Mouse (Mus musculus): ENCODE results near the gene Sec16b. TPM values are rescaled to one million over a fixed set of nuclear protein-coding genes. Genes with fewer than 3 reads are reported as not detected.

Gene Sec16b
- polyA plus RNA-seq, 1 experiment from 2014 or later, result 2.3 TPM

DNA sequence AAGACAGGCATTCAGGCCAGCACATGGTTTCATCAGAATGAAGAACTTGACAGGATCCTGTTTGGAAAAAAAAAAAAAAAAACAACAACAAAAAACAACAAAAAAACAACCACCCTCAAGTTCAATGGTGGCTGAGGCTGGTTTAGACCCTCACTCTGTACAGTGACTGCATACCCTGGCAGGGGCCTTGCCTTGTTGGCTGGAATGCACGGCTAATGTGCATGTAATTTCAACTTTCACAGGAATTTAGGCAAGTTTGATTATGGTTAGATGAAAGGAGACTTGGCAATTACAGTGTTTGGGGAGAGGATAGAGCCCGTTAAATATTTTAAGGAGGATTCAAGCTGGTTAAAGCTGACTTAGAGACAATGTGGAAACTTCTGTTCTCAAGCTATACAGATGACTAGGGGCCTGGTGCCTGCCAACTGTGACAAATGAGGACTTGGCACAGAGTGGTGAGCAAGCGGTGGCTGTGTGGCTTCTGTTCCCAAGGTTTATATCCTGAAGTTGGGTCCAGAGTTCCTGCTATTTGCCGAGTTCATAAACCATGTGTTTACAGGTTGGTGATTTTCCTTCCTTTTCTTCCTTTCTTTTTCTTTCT is 567 bp downstream of the Sec16b start:
- H3K4me1 ChIP-seq (ENCODE audit: insufficient read depth, low read length), result peaks cover 6% of the 10 kb centered on the region
- H3K9ac ChIP-seq (replicated peaks; ENCODE audit: low read length), result no peak overlapping the region
- no peaks in the 10 kb centered on the region for H3K9me3 ChIP-seq (ENCODE audit: low read length)
- H3K27me3 ChIP-seq (ENCODE audit: insufficient read depth, low read length), result no peaks in the 10 kb centered on the region
- H3K4me3 ChIP-seq (ENCODE audit: low read length), result no peak overlapping the region
- H3K36me3 ChIP-seq (ENCODE audit: insufficient read depth, low read length), result no peaks in the 10 kb centered on the region
- no peak overlapping the region for H3K27ac ChIP-seq (ENCODE audit: low read length)
- no peak for ATAC-seq (ENCODE audit: low FRiP score, low TSS enrichment)
- H3K4me2 ChIP-seq (replicated peaks; ENCODE audit: low read depth, low read length), result peak overlapping the region; percentile 1; the same call in 1 of the 2 replicates
- WGBS, result 50% methylated on average over 4 of the region's 4 CpGs

DNA sequence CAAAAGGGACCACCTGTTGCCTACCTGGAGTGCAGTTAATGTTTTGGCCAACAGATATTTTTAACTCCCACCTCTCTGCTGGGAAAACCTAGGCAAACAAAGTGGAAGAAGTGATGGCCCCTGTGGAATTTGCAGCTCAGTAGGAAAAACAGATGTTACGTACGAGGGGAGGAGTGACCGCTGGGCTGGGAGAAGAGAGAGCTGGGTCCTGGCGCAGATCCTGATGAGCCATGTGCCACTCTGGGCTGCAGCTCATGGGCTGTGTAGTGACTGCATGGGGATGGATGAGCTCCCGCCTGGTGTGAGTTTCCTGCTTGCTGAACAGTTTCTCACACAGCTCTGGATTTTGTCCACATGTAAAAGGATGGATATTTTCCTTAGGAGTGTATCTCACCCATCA is 1.3 kb downstream of the Sec16b start:
- H3K9ac ChIP-seq (replicated peaks; ENCODE audit: low read length), result no peak overlapping the region
- no peak overlapping the region for H3K4me2 ChIP-seq (replicated peaks; ENCODE audit: low read depth, low read length)
- no peak for ATAC-seq (ENCODE audit: low FRiP score, low TSS enrichment)
- H3K9me3 ChIP-seq (ENCODE audit: low read length), result no peaks in the 10 kb centered on the region
- no peaks in the 10 kb centered on the region for H3K36me3 ChIP-seq (ENCODE audit: insufficient read depth, low read length)
- 57% methylated on average over 5 of the region's 5 CpGs for WGBS
- H3K27me3 ChIP-seq (ENCODE audit: insufficient read depth, low read length), result no peaks in the 10 kb centered on the region
- H3K27ac ChIP-seq (ENCODE audit: low read length), result no peak overlapping the region
- H3K4me1 ChIP-seq (ENCODE audit: insufficient read depth, low read length), result peaks cover 6% of the 10 kb centered on the region
- no peak overlapping the region for H3K4me3 ChIP-seq (ENCODE audit: low read length)

DNA sequence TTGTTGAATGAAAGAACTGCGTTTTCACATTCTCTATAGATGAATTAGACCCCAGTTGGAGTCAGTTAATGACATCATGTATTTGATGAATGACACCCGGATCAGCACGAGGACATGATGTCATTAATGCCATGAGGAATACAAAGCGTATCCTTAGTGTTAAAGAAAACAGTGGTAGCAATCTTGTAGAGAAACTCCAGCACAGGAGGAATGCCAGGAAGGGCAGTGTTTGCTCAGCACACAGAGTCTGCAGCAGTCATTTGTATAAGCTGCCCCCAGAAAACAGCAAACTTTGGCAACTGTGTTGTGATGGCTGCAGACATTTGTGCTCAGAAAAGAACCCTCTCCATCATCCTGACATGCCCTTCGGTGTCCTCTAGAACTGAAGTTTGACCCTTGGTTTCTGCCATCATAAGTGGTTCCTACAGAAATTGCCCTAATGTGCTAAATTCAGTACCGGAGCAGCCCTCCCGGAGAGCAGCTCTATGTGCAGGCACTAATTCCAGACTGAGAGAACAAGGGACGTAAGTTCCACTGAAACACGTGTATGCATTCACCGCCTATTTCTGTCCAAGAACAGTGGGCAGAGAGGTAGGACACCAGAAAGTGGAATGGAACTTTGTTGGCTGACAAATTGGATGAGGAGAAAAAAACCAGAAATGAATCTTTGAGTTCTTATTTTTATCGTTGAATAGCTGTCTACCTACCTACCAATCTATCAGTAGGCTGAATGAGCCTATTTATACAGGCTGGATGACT is 6.3 kb downstream of the Sec16b start:
- no peaks in the 10 kb centered on the region for H3K4me1 ChIP-seq (ENCODE audit: insufficient read depth, low read length)
- 81% methylated on average over 11 of the region's 11 CpGs for WGBS
- H3K4me2 ChIP-seq (replicated peaks; ENCODE audit: low read depth, low read length), result no peak overlapping the region
- no peak for ATAC-seq (ENCODE audit: low FRiP score, low TSS enrichment)
- H3K4me3 ChIP-seq (ENCODE audit: low read length), result no peak overlapping the region
- H3K36me3 ChIP-seq (ENCODE audit: insufficient read depth, low read length), result no peaks in the 10 kb centered on the region
- no peaks in the 10 kb centered on the region for H3K27me3 ChIP-seq (ENCODE audit: insufficient read depth, low read length)
- H3K9ac ChIP-seq (replicated peaks; ENCODE audit: low read length), result no peak overlapping the region
- no peaks in the 10 kb centered on the region for H3K9me3 ChIP-seq (ENCODE audit: low read length)
- no peak overlapping the region for H3K27ac ChIP-seq (ENCODE audit: low read length)

DNA sequence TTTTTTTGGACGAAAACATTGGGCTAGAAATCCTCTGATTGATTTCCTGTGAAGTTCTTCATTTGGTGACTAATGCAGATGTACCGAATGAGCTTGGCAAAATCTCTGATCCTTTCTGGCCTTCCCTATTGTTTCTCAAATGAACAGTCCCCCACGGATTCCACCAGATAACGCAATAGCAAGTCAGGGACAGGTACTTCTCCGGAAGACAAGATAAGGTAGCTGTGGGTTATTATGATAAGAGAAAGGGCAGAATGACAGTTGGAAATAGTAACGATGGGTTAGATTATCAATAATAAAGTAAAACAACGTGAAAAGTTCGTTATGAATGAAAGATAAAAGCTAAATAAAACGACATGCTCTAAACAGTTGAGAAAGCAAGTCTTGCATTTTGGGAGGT is 7.0 kb downstream of the Sec16b start:
- H3K27me3 ChIP-seq (ENCODE audit: insufficient read depth, low read length), result no peaks in the 10 kb centered on the region
- H3K36me3 ChIP-seq (ENCODE audit: insufficient read depth, low read length), result no peaks in the 10 kb centered on the region
- no peaks in the 10 kb centered on the region for H3K9me3 ChIP-seq (ENCODE audit: low read length)
- no peak overlapping the region for H3K9ac ChIP-seq (replicated peaks; ENCODE audit: low read length)
- WGBS, result 84% methylated on average over 9 of the region's 9 CpGs
- no peak overlapping the region for H3K27ac ChIP-seq (ENCODE audit: low read length)
- H3K4me1 ChIP-seq (ENCODE audit: insufficient read depth, low read length), result peaks cover 2% of the 10 kb centered on the region; the same call in 1 of the 2 replicates
- no peak overlapping the region for H3K4me2 ChIP-seq (replicated peaks; ENCODE audit: low read depth, low read length)
- ATAC-seq (ENCODE audit: low FRiP score, low TSS enrichment), result no peak
- H3K4me3 ChIP-seq (ENCODE audit: low read length), result no peak overlapping the region

DNA sequence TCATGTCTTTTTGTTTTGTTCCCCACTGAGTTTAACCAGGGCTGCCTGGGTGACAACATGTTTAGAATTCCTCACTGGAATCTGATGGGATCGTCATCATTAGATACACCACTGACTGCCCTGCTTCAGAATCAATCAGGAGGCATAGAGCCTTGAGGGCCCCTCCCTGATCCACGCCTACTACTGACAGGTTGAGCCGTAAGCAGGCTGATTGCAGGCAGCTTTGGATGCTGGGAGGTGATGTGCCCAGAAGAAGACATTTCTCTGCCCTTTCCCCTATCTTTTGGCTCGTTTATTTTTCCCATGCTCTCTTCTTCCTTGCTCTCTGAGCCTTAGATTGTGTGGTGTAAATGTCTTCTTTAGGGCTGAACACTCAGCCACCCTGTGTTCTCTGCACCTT is 7.8 kb downstream of the Sec16b start:
- no peak overlapping the region for H3K4me3 ChIP-seq (ENCODE audit: low read length)
- H3K4me2 ChIP-seq (replicated peaks; ENCODE audit: low read depth, low read length), result no peak overlapping the region
- no peak overlapping the region for H3K27ac ChIP-seq (ENCODE audit: low read length)
- H3K9me3 ChIP-seq (ENCODE audit: low read length), result no peaks in the 10 kb centered on the region
- H3K9ac ChIP-seq (replicated peaks; ENCODE audit: low read length), result no peak overlapping the region
- H3K36me3 ChIP-seq (ENCODE audit: insufficient read depth, low read length), result no peaks in the 10 kb centered on the region
- 67% methylated on average over 4 of the region's 4 CpGs for WGBS
- H3K4me1 ChIP-seq (ENCODE audit: insufficient read depth, low read length), result peaks cover 3% of the 10 kb centered on the region; the same call in 1 of the 2 replicates
- no peaks in the 10 kb centered on the region for H3K27me3 ChIP-seq (ENCODE audit: insufficient read depth, low read length)
- no peak for ATAC-seq (ENCODE audit: low FRiP score, low TSS enrichment)

- Histone ChIP-seq H3K27me3 (ENCODE audit: insufficient read depth, low read length) (no peaks in the 10 kb centered on the region), H3K4me2 (replicated peaks; ENCODE audit: low read depth, low read length) (no peak overlapping the region), H3K9me3 (ENCODE audit: low read length) (no peaks in the 10 kb centered on the region), H3K9ac (replicated peaks; ENCODE audit: low read length) (no peak overlapping the region), H3K27ac (ENCODE audit: low read length) (no peak overlapping the region), H3K4me3 (ENCODE audit: low read length) (no peak overlapping the region), H3K36me3 (ENCODE audit: insufficient read depth, low read length) (no peaks in the 10 kb centered on the region), H3K4me1 (ENCODE audit: insufficient read depth, low read length) (peaks cover 3% of the 10 kb centered on the region; the same call in 1 of the 2 replicates)
- 85% methylated on average over 8 of the region's 8 CpGs for WGBS
- ATAC-seq (ENCODE audit: low FRiP score, low TSS enrichment), result no peak
Measured at GRCm38 (mm10) chr1:157516838-157517808, 10.6 kb downstream of the Sec16b start.

GRCm38 (mm10) chr1:157518111-157518523 is 11.6 kb downstream of the Sec16b start:
- Histone ChIP-seq H3K4me3 (ENCODE audit: low read length) (no peak overlapping the region), H3K27ac (ENCODE audit: low read length) (no peak overlapping the region), H3K9ac (replicated peaks; ENCODE audit: low read length) (no peak overlapping the region), H3K4me2 (replicated peaks; ENCODE audit: low read depth, low read length) (no peak overlapping the region), H3K27me3 (ENCODE audit: insufficient read depth, low read length) (no peaks in the 10 kb centered on the region), H3K36me3 (ENCODE audit: insufficient read depth, low read length) (no peaks in the 10 kb centered on the region), H3K4me1 (ENCODE audit: insufficient read depth, low read length) (peaks cover 3% of the 10 kb centered on the region; the same call in 1 of the 2 replicates), H3K9me3 (ENCODE audit: low read length) (no peaks in the 10 kb centered on the region)
- ATAC-seq (ENCODE audit: low FRiP score, low TSS enrichment), result peak; percentile 82
- 41% methylated on average over 4 of the region's 4 CpGs for WGBS

DNA sequence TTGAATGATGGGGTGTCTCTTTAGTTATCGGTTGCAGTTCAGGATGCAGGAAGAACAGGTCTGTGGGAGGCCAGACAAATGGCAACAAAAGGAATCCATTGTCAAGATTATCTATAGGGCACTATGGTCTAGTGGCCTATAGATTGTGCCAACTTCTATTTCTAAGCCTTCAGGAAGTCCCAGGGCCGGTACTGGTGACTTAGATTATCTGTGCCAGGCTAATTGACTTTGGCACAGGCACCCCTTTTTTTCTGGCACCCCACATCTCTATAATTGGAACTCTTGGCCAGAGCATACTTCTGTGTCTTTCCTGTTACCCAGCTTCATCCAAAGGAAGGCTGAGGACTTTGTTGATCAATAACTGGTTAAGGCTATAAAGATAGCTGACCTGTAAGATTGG is 12.9 kb downstream of the Sec16b start:
- Histone ChIP-seq H3K4me2 (replicated peaks; ENCODE audit: low read depth, low read length) (no peak overlapping the region), H3K9ac (replicated peaks; ENCODE audit: low read length) (no peak overlapping the region), H3K27ac (ENCODE audit: low read length) (no peak overlapping the region), H3K36me3 (ENCODE audit: insufficient read depth, low read length) (no peaks in the 10 kb centered on the region), H3K4me1 (ENCODE audit: insufficient read depth, low read length) (peaks cover 3% of the 10 kb centered on the region; the same call in 1 of the 2 replicates), H3K27me3 (ENCODE audit: insufficient read depth, low read length) (no peaks in the 10 kb centered on the region), H3K4me3 (ENCODE audit: low read length) (no peak overlapping the region), H3K9me3 (ENCODE audit: low read length) (no peaks in the 10 kb centered on the region)
- 84% methylated on average over 2 of the region's 2 CpGs for WGBS
- ATAC-seq (ENCODE audit: low FRiP score, low TSS enrichment), result no peak

GRCm38 (mm10) chr1:157522322-157522721 is 15.8 kb downstream of the Sec16b start:
- 91% methylated on average over 5 of the region's 5 CpGs for WGBS
- no peak overlapping the region for H3K4me3 ChIP-seq (ENCODE audit: low read length)
- H3K27ac ChIP-seq (ENCODE audit: low read length), result no peak overlapping the region

More at GRCm38 (mm10) chr1:157522322-157522721, 15.8 kb downstream of the Sec16b start:
- no peak overlapping the region for H3K9ac ChIP-seq (replicated peaks; ENCODE audit: low read length)
- no peak overlapping the region for H3K4me2 ChIP-seq (replicated peaks; ENCODE audit: low read depth, low read length)
- H3K36me3 ChIP-seq (ENCODE audit: insufficient read depth, low read length), result no peaks in the 10 kb centered on the region
- no peaks in the 10 kb centered on the region for H3K9me3 ChIP-seq (ENCODE audit: low read length)
- H3K4me1 ChIP-seq (ENCODE audit: insufficient read depth, low read length), result peaks cover 3% of the 10 kb centered on the region; the same call in 1 of the 2 replicates
- ATAC-seq (ENCODE audit: low FRiP score, low TSS enrichment), result no peak
- H3K27me3 ChIP-seq (ENCODE audit: insufficient read depth, low read length), result no peaks in the 10 kb centered on the region
